Mouse (Mus musculus): Measurements from ENCODE around the gene Mfsd7a. TPM values are rescaled to one million over a fixed set of nuclear protein-coding genes. Genes with fewer than 3 reads are reported as not detected.

The Mfsd7a gene
- polyA plus RNA-seq, 1 experiment from 2014 or later = 0.21 TPM

GRCm38 (mm10) chr5:108446973-108447372 is 1.7 kb downstream of the Mfsd7a start:
- ATAC-seq = no peak
- 84% methylated on average over 3 of the region's 3 CpGs for WGBS

GRCm38 (mm10) chr5:108436101-108436500 is 12.6 kb downstream of the Mfsd7a start:
- no peak overlapping the region for H3K9ac ChIP-seq (ENCODE audit: low read depth, low read length)
- 67% methylated on average over 2 of the region's 2 CpGs for WGBS
- H3K36me3 ChIP-seq (ENCODE audit: control insufficient read depth, insufficient read depth, low read length) = peaks cover 6% of the 10 kb centered on the region; the same call in 1 of the 2 replicates
- peaks cover 9% of the 10 kb centered on the region for H3K4me1 ChIP-seq (ENCODE audit: control insufficient read depth, insufficient read depth, low read length)
- H3K9me3 ChIP-seq (replicated peaks; ENCODE audit: control insufficient read depth, low read length, poor library complexity, severe bottlenecking) = no peaks in the 10 kb centered on the region
- no peak for ATAC-seq
- H3K27me3 ChIP-seq (ENCODE audit: control insufficient read depth, insufficient read depth, low read depth, low read length) = peaks cover 5% of the 10 kb centered on the region; the same call in 1 of the 2 replicates
- no peak overlapping the region for H3K4me3 ChIP-seq (ENCODE audit: low read depth, low read length)
- no peak overlapping the region for H3K27ac ChIP-seq (ENCODE audit: low read length)
- H3K4me2 ChIP-seq (ENCODE audit: low read length) = no peak overlapping the region

More at GRCm38 (mm10) chr5:108446973-108447372, 1.7 kb downstream of the Mfsd7a start:
- Histone ChIP-seq H3K36me3 (ENCODE audit: control insufficient read depth, insufficient read depth, low read length) (no peaks in the 10 kb centered on the region), H3K9me3 (replicated peaks; ENCODE audit: control insufficient read depth, low read length, poor library complexity, severe bottlenecking) (no peaks in the 10 kb centered on the region), H3K27ac (ENCODE audit: low read length) (no peak overlapping the region), H3K27me3 (ENCODE audit: control insufficient read depth, insufficient read depth, low read depth, low read length) (peaks cover 8% of the 10 kb centered on the region), H3K4me1 (ENCODE audit: control insufficient read depth, insufficient read depth, low read length) (no peaks in the 10 kb centered on the region), H3K4me3 (ENCODE audit: low read depth, low read length) (no peak overlapping the region), H3K4me2 (ENCODE audit: low read length) (no peak overlapping the region), H3K9ac (ENCODE audit: low read depth, low read length) (no peak overlapping the region)

GRCm38 (mm10) chr5:108433804-108434587 is 14.7 kb downstream of the Mfsd7a start, which contains the start of gene Atp5k:
TSS of gene Atp5k (minus strand) at chr5:108434448.
- peak within 1 kb of the TSS; percentile 95 for H3K4me2 ChIP-seq (ENCODE audit: low read length)
- ATAC-seq = peak; percentile 93
- under 1% methylated on average over 42 of the region's 42 CpGs for WGBS
- peaks cover 11% of the 10 kb centered on the region; the same call in 1 of the 2 replicates for H3K36me3 ChIP-seq (ENCODE audit: control insufficient read depth, insufficient read depth, low read length)
- H3K9me3 ChIP-seq (replicated peaks; ENCODE audit: control insufficient read depth, low read length, poor library complexity, severe bottlenecking) = no peaks in the 10 kb centered on the region
- peak within 1 kb of the TSS; percentile 87 for H3K9ac ChIP-seq (ENCODE audit: low read depth, low read length)
- no peak within 1 kb of the TSS for H3K27ac ChIP-seq (ENCODE audit: low read length)
- H3K27me3 ChIP-seq (ENCODE audit: control insufficient read depth, insufficient read depth, low read depth, low read length) = peaks cover 5% of the 10 kb centered on the region; the same call in 1 of the 2 replicates
- peaks cover 9% of the 10 kb centered on the region for H3K4me1 ChIP-seq (ENCODE audit: control insufficient read depth, insufficient read depth, low read length)
- H3K4me3 ChIP-seq (ENCODE audit: low read depth, low read length) = peak within 1 kb of the TSS; percentile 80

- H3K27me3 ChIP-seq (ENCODE audit: control insufficient read depth, insufficient read depth, low read depth, low read length) = peaks cover 3% of the 10 kb centered on the region; the same call in 1 of the 2 replicates
- no peak overlapping the region for H3K4me3 ChIP-seq (ENCODE audit: low read depth, low read length)
- H3K27ac ChIP-seq (ENCODE audit: low read length) = no peak overlapping the region
- H3K36me3 ChIP-seq (ENCODE audit: control insufficient read depth, insufficient read depth, low read length) = peaks cover 11% of the 10 kb centered on the region; the same call in 1 of the 2 replicates
- no peak overlapping the region for H3K4me2 ChIP-seq (ENCODE audit: low read length)
- no peak overlapping the region for H3K9ac ChIP-seq (ENCODE audit: low read depth, low read length)
- ATAC-seq = no peak
- H3K4me1 ChIP-seq (ENCODE audit: control insufficient read depth, insufficient read depth, low read length) = peaks cover 9% of the 10 kb centered on the region
- no peaks in the 10 kb centered on the region for H3K9me3 ChIP-seq (replicated peaks; ENCODE audit: control insufficient read depth, low read length, poor library complexity, severe bottlenecking)
- WGBS = 93% methylated on average over 6 of the region's 6 CpGs
Measured at GRCm38 (mm10) chr5:108431196-108431595, 17.5 kb downstream of the Mfsd7a start.

- H3K27me3 ChIP-seq (ENCODE audit: control insufficient read depth, insufficient read depth, low read depth, low read length) = no peaks in the 10 kb centered on the region
Measured at GRCm38 (mm10) chr5:108427186-108427585, 21.5 kb downstream of the Mfsd7a start.

GRCm38 (mm10) chr5:108423427-108423826 is 25.3 kb downstream of the Mfsd7a start:
- Histone ChIP-seq H3K36me3 (ENCODE audit: control insufficient read depth, insufficient read depth, low read length) (no peaks in the 10 kb centered on the region), H3K9me3 (replicated peaks; ENCODE audit: control insufficient read depth, low read length, poor library complexity, severe bottlenecking) (no peaks in the 10 kb centered on the region), H3K9ac (ENCODE audit: low read depth, low read length) (no peak overlapping the region), H3K4me2 (ENCODE audit: low read length) (no peak overlapping the region), H3K4me1 (ENCODE audit: control insufficient read depth, insufficient read depth, low read length) (no peaks in the 10 kb centered on the region), H3K27me3 (ENCODE audit: control insufficient read depth, insufficient read depth, low read depth, low read length) (no peaks in the 10 kb centered on the region), H3K27ac (ENCODE audit: low read length) (no peak overlapping the region), H3K4me3 (ENCODE audit: low read depth, low read length) (no peak overlapping the region)
- ATAC-seq = no peak
- WGBS = 87% methylated on average over 2 of the region's 2 CpGs

More at GRCm38 (mm10) chr5:108427186-108427585, 21.5 kb downstream of the Mfsd7a start:
- Histone ChIP-seq H3K27ac (ENCODE audit: low read length) (no peak overlapping the region), H3K4me3 (ENCODE audit: low read depth, low read length) (no peak overlapping the region), H3K4me2 (ENCODE audit: low read length) (no peak overlapping the region), H3K9ac (ENCODE audit: low read depth, low read length) (no peak overlapping the region), H3K36me3 (ENCODE audit: control insufficient read depth, insufficient read depth, low read length) (peaks cover 9% of the 10 kb centered on the region; the same call in 1 of the 2 replicates), H3K9me3 (replicated peaks; ENCODE audit: control insufficient read depth, low read length, poor library complexity, severe bottlenecking) (no peaks in the 10 kb centered on the region), H3K4me1 (ENCODE audit: control insufficient read depth, insufficient read depth, low read length) (no peaks in the 10 kb centered on the region)
- WGBS = 67% methylated on average over 1 of the region's 1 CpGs
- ATAC-seq = peak; percentile 42; the same call in 1 of the 2 replicates

GRCm38 (mm10) chr5:108422741-108423140 is 25.9 kb downstream of the Mfsd7a start:
- no peak overlapping the region for H3K4me2 ChIP-seq (ENCODE audit: low read length)
- WGBS = 82% methylated on average over 3 of the region's 3 CpGs
- H3K27me3 ChIP-seq (ENCODE audit: control insufficient read depth, insufficient read depth, low read depth, low read length) = no peaks in the 10 kb centered on the region
- H3K9ac ChIP-seq (ENCODE audit: low read depth, low read length) = no peak overlapping the region
- H3K36me3 ChIP-seq (ENCODE audit: control insufficient read depth, insufficient read depth, low read length) = no peaks in the 10 kb centered on the region
- no peak overlapping the region for H3K4me3 ChIP-seq (ENCODE audit: low read depth, low read length)
- no peaks in the 10 kb centered on the region for H3K9me3 ChIP-seq (replicated peaks; ENCODE audit: control insufficient read depth, low read length, poor library complexity, severe bottlenecking)
- H3K27ac ChIP-seq (ENCODE audit: low read length) = no peak overlapping the region
- H3K4me1 ChIP-seq (ENCODE audit: control insufficient read depth, insufficient read depth, low read length) = no peaks in the 10 kb centered on the region
- ATAC-seq = no peak

GRCm38 (mm10) chr5:108414711-108415110 is 34.0 kb downstream of the Mfsd7a start:
- Histone ChIP-seq H3K9ac (ENCODE audit: low read depth, low read length) (no peak overlapping the region), H3K36me3 (ENCODE audit: control insufficient read depth, insufficient read depth, low read length) (no peaks in the 10 kb centered on the region), H3K4me1 (ENCODE audit: control insufficient read depth, insufficient read depth, low read length) (no peaks in the 10 kb centered on the region), H3K27ac (ENCODE audit: low read length) (no peak overlapping the region), H3K9me3 (replicated peaks; ENCODE audit: control insufficient read depth, low read length, poor library complexity, severe bottlenecking) (no peaks in the 10 kb centered on the region), H3K4me3 (ENCODE audit: low read depth, low read length) (no peak overlapping the region), H3K4me2 (ENCODE audit: low read length) (no peak overlapping the region), H3K27me3 (ENCODE audit: control insufficient read depth, insufficient read depth, low read depth, low read length) (no peaks in the 10 kb centered on the region)
- WGBS = 81% methylated on average over 2 of the region's 2 CpGs
- no peak for ATAC-seq

- Histone ChIP-seq H3K9ac (ENCODE audit: low read depth, low read length) (no peak overlapping the region), H3K9me3 (replicated peaks; ENCODE audit: control insufficient read depth, low read length, poor library complexity, severe bottlenecking) (no peaks in the 10 kb centered on the region), H3K27ac (ENCODE audit: low read length) (no peak overlapping the region), H3K4me1 (ENCODE audit: control insufficient read depth, insufficient read depth, low read length) (no peaks in the 10 kb centered on the region), H3K27me3 (ENCODE audit: control insufficient read depth, insufficient read depth, low read depth, low read length) (no peaks in the 10 kb centered on the region), H3K4me2 (ENCODE audit: low read length) (no peak overlapping the region), H3K4me3 (ENCODE audit: low read depth, low read length) (no peak overlapping the region), H3K36me3 (ENCODE audit: control insufficient read depth, insufficient read depth, low read length) (no peaks in the 10 kb centered on the region)
- WGBS = 75% methylated on average over 2 of the region's 2 CpGs
- ATAC-seq = no peak
Measured at GRCm38 (mm10) chr5:108406977-108407376, 41.7 kb downstream of the Mfsd7a start.
